ENCODE assay signal across 8 mouse cellular contexts in the genomic region with DNA sequence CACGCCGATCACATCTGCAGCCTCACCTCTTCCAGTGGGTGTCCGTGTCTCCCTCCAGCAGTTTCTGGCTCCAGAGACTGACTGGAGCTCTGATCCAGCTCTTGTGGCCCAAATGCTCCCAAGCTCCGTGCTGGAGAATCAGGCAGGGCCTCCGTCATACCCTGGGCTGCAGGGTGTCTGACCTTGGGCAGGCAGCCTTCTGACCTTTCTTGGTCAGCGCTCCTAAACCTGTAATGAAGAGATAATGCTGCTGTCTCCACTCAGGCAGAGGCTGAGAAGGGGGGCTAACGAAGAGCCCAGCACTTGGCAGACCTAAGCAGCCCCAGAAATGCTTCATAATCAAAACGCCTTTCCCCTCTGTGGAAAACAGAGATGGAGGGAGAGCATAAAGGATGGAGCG.
DNase-seq lines count a peak whose midpoint lies in the region; ATAC-seq and TF ChIP-seq lines count a peak whose summit lies in the region.
"Had no signal": no experiment of that assay in that cellular context is flagged by ENCODE, and none has a peak within 500 bp of the region (broad histone marks: within the 10 kb centered on the region; RNA-seq: fewer than 3 reads in every experiment).

No protein-coding gene starts in this region.

- peaks cover 10% of the 10 kb centered on the region for H3K4me1 ChIP-seq in liver, adult 2 months (ENCODE audit: control insufficient read depth, insufficient read depth, low read length)
- peaks cover 58% of the 10 kb centered on the region for H3K4me1 ChIP-seq in heart, embryonic 15.5 days (replicated peaks)
- H3K4me1 ChIP-seq in neural tube, embryonic 15.5 days = peaks cover 15% of the 10 kb centered on the region

- no peak overlapping the region for H3K9ac ChIP-seq in liver, adult 2 months (ENCODE audit: low read depth, low read length)
- no peak overlapping the region for H3K9ac ChIP-seq in heart, embryonic 15.5 days
- no peak overlapping the region for H3K9ac ChIP-seq in neural tube, embryonic 15.5 days (replicated peaks)

- TF ChIP-seq CTCF in liver, adult 2 months (IDR thresholded peaks at IDR 0.05; ENCODE audit: low read depth, low read length) = no peak

- no peaks in the 10 kb centered on the region for H3K9me3 ChIP-seq in heart, embryonic 15.5 days (replicated peaks)
- H3K9me3 ChIP-seq in neural tube, embryonic 15.5 days (replicated peaks) = no peaks in the 10 kb centered on the region

- H3K4me3 ChIP-seq in liver, adult 2 months (ENCODE audit: insufficient read depth, low read depth, low read length) = no peak overlapping the region
- H3K4me3 ChIP-seq in heart, embryonic 15.5 days = no peak overlapping the region
- no peak overlapping the region for H3K4me3 ChIP-seq in neural tube, embryonic 15.5 days (replicated peaks)

- ATAC-seq in heart, embryonic 15.5 days (replicated peaks; ENCODE audit: insufficient number of reproducible peaks, insufficient read depth, low FRiP score, low read depth) = 0 out of 2 replicates have a peak, but pooled peaks have one; percentile 13
- peak; percentile 58; the same call in 1 of the 2 replicates for ATAC-seq in neural tube, embryonic 15.5 days (ENCODE audit: low FRiP score)

- TF ChIP-seq POLR2A in liver, adult 2 months (IDR thresholded peaks at IDR 0.05; ENCODE audit: extremely low read depth, insufficient read depth, low read length) = no peak

- peak overlapping the region; percentile 4; the same call in 1 of the 2 replicates for H3K4me2 ChIP-seq in heart, embryonic 15.5 days
- no peak overlapping the region for H3K4me2 ChIP-seq in neural tube, embryonic 15.5 days

- H3K27me3 ChIP-seq in liver, adult 2 months (ENCODE audit: control insufficient read depth, insufficient read depth, low read length) = no peaks in the 10 kb centered on the region
- no peaks in the 10 kb centered on the region for H3K27me3 ChIP-seq in heart, embryonic 15.5 days
- no peaks in the 10 kb centered on the region for H3K27me3 ChIP-seq in neural tube, embryonic 15.5 days (replicated peaks)

- peak overlapping the region; percentile 54 for H3K27ac ChIP-seq in liver, adult 2 months (replicated peaks; ENCODE audit: insufficient read depth, low read depth, low read length)
- H3K27ac ChIP-seq in heart, embryonic 15.5 days = peak overlapping the region; percentile 85
- H3K27ac ChIP-seq in neural tube, embryonic 15.5 days (replicated peaks) = peak overlapping the region; percentile 58

- WGBS in liver, adult 2 months = 63% methylated on average over 9 of the region's 9 CpGs
- 20% methylated on average over 9 of the region's 9 CpGs for WGBS in heart, embryonic 15.5 days
- 54% methylated on average over 9 of the region's 9 CpGs for WGBS in neural tube, embryonic 15.5 days

- H3K36me3 ChIP-seq in liver, adult 2 months (ENCODE audit: control insufficient read depth, insufficient read depth, low read length) = no peaks in the 10 kb centered on the region
- H3K36me3 ChIP-seq in heart, embryonic 15.5 days = no peaks in the 10 kb centered on the region
- no peaks in the 10 kb centered on the region for H3K36me3 ChIP-seq in neural tube, embryonic 15.5 days

- no peaks in the 10 kb centered on the region for H3K79me2 ChIP-seq in liver, adult 2 months (ENCODE audit: control insufficient read depth, insufficient read depth, low read length)

- no peak for DNase-seq in liver, adult 2 months (ENCODE audit: extremely low read depth, low read depth, low spot score)
- DNase-seq in liver = no peak
- DNase-seq in kidney, postnatal 10 days = peak; percentile 50
- DNase-seq in retina, postnatal 1 day = no peak
- no peak for DNase-seq in gastrocnemius, postnatal 4 days (ENCODE audit: low spot score in 2 of 2)
- DNase-seq: cerebellum, adult 18-20 months had no signal
